Mouse (Mus musculus): Measurements from ENCODE around the gene Prkcsh. TPM values are rescaled to one million over a fixed set of nuclear protein-coding genes. Genes with fewer than 3 reads are reported as not detected.
A peak's percentile ranks its signal among the peaks of the same experiment; 100 is the strongest.

Gene Prkcsh
- total RNA-seq (2014; fragmentation: Nextera tagmentation) (61.4 and 68.4 TPM in 2 replicates), total RNA-seq (2017) (127 and 144 TPM in 2 replicates)

GRCm38 (mm10) chr9:22002194-22003162 is at the start of gene Prkcsh, which contains the start of gene Ccdc151:
Gene Prkcsh, plus strand, starts transcription at chr9:22002806.
Gene Ccdc151, minus strand, starts transcription at chr9:22002634.
- peak; percentile 93 for ATAC-seq (replicated peaks; ENCODE audit: poor library complexity, severe bottlenecking)

DNA sequence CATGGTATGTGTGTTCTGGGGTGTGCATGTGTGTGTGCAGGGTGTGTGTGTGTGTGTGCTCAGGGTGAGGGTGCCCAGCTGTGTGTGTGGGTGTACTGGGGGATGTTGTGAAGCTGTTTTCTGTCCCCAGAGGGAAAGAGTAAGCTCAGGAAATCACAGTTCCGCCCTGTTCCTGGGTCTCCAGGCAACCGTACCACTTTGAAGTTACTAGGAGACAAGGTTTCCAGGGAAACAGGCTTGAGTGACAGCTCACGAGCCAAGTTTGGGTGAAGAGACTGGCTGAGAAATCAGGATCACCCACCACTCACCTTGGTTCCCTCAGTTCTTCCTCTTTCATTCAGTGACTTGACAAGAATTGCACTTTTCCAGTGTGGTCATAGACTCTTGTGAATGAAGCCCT is 49.0 kb upstream of the Prkcsh start:
- ATAC-seq (replicated peaks; ENCODE audit: poor library complexity, severe bottlenecking) = no peak

GRCm38 (mm10) chr9:21954635-21955034 is 48.0 kb upstream of the Prkcsh start:
- no peak for ATAC-seq (replicated peaks; ENCODE audit: poor library complexity, severe bottlenecking)

GRCm38 (mm10) chr9:21955225-21955569 is 47.4 kb upstream of the Prkcsh start:
- peak; percentile 20 for ATAC-seq (replicated peaks; ENCODE audit: poor library complexity, severe bottlenecking)

GRCm38 (mm10) chr9:21955570-21956281 is 46.9 kb upstream of the Prkcsh start, which contains the start of gene Swsap1:
Gene Swsap1, plus strand, starts transcription at chr9:21955755.
- ATAC-seq (replicated peaks; ENCODE audit: poor library complexity, severe bottlenecking) = peak; percentile 90

DNA sequence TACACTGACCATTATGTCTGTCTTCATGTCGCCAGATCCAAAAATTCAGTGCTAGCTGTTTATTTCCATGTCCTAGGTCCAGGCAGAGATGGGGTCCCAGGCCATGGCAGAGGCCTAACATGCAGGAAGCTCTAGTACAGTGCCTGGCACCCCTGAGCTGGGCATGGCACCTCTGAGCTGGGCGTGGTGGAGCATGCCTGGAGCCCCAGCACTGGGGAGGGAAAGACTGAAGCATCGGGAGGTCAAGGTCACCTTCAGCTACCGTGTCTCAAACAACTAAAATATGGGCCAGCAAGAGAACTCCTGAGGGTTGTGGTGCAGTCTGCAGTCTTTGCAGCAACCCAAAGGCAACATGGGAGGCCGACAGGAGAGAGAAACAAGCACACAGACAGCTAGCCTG is 44.2 kb upstream of the Prkcsh start:
- ATAC-seq (replicated peaks; ENCODE audit: poor library complexity, severe bottlenecking) = no peak

GRCm38 (mm10) chr9:21959244-21959643 is 43.4 kb upstream of the Prkcsh start:
- no peak for ATAC-seq (replicated peaks; ENCODE audit: poor library complexity, severe bottlenecking)

GRCm38 (mm10) chr9:21960135-21960534 is 42.5 kb upstream of the Prkcsh start:
- no peak for ATAC-seq (replicated peaks; ENCODE audit: poor library complexity, severe bottlenecking)

DNA sequence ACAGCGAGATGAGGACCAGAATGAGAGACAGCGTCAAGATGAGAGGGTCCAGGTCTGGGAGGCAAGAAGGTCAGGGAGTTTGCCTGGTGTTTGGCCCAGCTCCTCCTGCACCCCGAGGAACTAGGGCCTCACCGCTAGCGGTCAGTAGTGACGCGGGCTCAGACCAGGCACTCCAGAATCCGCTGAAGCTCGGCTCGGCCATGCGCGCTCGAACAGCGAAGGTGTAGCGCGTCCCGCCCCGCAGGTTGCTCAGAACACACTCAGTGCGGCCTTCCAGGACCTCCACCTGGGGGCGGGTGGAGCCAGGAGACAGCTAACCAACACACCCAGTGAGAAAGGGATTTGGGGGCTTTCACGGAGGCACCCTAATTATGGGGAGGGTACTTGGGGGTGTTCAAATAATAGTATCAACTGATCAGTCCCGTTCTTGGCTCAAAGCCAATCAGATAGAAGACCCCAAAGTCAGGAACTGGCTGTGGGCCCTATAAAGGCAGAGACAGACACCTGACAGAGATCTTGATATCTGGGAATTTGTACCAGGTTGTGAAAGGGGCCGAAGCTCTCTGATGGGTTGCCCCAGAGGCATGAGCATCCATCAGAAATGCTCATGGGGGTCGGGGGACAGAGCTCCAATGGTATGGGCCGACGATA is 41.9 kb upstream of the Prkcsh start:
- ATAC-seq (replicated peaks; ENCODE audit: poor library complexity, severe bottlenecking) = no peak

GRCm38 (mm10) chr9:21961366-21961980 is 41.1 kb upstream of the Prkcsh start:
- peak; percentile 22; the same call in 1 of the 2 replicates for ATAC-seq (replicated peaks; ENCODE audit: poor library complexity, severe bottlenecking)

DNA sequence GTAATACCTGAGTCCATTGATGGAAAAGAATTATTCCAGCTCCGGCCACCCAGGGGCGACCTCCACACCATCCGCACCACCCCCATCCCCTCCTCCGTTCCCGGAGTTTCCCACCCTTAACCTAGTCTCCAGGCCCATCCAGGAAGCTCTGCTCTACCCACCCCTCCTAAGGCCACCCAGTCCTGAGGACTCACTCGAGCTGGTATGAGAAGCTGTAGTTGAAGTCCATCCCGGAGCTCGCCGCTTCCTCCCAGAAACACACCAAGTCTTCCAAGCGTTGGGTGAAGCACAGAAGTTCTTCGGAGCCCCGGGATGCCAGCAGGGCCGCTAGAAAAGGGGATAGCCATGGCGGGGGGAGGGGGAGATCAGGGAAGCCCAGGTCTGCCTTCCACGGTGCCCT is 40.6 kb upstream of the Prkcsh start:
- no peak for ATAC-seq (replicated peaks; ENCODE audit: poor library complexity, severe bottlenecking)

DNA sequence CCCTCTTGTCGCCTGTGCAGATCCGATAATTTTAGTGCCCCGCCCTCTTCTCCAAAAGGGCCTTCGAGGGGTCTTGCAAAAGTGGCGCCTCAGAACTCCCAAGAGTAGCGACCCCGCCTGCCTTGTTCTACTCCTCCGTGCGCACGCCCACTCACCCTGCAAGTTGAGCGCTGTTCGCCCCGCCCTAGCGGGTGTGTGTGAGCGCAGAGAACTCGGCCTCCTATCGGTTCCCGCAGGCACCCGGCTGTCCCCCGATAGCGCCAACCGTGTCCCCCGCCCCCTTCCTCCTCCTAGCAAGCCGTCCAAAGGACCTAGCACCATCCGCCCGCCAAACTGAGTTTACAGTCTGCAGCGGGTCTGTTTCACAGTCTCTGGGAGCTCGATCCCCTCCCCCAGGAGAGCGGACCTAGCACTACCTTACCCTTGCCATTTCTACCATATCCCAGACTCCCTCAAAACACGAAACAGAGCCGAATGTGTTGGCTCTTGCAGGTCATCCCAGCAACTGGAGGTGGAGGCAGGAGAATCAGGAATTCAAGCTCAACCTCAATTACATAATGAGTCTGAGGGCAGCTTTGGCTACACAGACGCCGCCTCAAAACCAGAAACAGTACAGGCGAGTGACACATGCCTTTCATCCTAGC is 40.1 kb upstream of the Prkcsh start:
- peak; percentile 92 for ATAC-seq (replicated peaks; ENCODE audit: poor library complexity, severe bottlenecking)

DNA sequence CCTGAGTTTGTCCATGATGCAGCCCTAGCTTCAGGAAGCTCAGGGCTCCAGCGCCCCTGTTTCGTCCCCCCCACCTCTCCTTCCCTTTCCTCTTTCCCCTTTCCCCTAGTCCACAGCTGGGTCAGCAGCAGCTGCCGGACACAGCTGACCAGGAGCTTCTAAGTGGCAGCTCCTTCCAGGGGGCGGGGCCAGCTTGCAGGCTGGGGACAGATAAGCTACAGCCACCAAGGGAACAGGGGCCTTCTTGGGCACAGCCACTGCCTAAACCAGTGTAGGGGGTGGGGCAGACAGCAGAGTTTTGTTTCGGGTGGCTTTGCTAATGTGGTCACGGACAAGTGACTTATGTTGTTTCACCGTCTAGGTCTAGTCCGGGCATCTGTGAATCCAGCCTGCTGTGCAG is 39.2 kb upstream of the Prkcsh start, which contains the start of gene Epor:
Gene Epor, minus strand, starts transcription at position 90 of the 400 bp plus-strand sequence.
- peak; percentile 9; the same call in 1 of the 2 replicates for ATAC-seq (replicated peaks; ENCODE audit: poor library complexity, severe bottlenecking)

DNA sequence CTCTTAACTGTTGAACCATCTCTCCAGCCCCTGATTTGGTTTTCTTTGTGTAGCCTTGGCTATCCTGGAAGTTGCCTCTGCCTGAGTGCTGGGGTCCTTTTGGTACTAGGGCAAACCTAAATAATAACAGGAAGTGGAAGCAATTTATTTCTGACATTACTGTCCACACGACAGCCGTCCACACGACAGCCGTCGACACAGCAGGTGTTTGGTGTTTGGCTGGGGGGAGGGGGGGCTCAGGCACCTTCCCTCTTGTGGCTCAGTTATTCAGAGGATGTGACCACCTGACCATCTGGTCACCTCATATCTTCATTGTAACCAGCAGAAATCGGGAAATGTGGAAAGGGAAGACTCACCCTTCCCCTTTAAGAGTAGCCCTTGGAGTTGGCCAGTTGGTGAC is 33.7 kb upstream of the Prkcsh start:
- no peak; the same call in 1 of the 2 replicates for ATAC-seq (replicated peaks; ENCODE audit: poor library complexity, severe bottlenecking)

DNA sequence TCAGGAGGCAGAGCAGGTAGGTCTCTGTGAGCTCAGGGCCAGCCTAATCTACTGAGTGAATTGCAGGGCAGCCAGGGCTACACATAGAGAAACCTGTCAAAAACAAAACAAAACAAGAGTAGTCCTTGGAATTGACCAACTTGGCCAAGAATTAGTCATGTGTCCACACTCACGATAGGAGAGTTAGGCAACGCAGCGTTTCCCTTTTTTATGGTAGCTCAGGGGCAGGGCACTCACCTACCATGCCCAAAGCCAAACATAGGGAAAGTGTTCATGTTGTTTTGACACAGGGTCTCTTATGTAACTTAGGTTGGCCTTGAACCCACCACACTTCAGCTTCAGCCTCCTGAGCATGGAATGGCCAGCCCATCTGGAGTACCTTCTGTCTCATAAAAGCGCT is 33.3 kb upstream of the Prkcsh start:
- peak; percentile 79 for ATAC-seq (replicated peaks; ENCODE audit: poor library complexity, severe bottlenecking)

DNA sequence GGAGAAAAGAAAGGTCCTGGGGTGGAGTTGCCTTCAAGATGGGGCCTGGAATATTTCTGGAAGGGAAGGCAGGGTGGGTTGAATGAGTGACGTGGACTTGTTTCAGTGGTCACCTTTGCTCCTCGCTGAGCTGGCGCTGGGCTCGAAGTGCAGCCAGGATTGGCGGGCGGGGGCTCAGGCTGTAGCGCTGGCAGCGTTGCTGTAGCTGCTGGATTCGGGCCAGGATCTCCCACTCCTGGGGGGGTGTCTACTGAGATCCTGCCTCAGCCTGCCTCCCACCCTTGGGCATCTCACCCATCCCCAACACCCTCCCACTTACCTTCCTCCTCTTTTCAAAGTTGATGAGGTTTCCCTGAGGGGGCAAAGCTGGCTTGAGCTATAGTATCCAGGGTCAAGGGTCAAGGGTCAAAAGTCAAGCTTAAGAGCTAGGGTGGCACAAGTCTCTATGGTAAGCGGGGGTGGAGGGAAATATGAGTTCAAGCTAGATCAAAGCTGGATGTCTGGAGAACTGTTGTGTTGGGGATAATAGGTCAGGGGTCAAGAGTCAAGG is 25.9 kb upstream of the Prkcsh start:
- ATAC-seq (replicated peaks; ENCODE audit: poor library complexity, severe bottlenecking) = no peak

- no peak for ATAC-seq (replicated peaks; ENCODE audit: poor library complexity, severe bottlenecking)
Measured at GRCm38 (mm10) chr9:21977331-21977730, 25.3 kb upstream of the Prkcsh start.

DNA sequence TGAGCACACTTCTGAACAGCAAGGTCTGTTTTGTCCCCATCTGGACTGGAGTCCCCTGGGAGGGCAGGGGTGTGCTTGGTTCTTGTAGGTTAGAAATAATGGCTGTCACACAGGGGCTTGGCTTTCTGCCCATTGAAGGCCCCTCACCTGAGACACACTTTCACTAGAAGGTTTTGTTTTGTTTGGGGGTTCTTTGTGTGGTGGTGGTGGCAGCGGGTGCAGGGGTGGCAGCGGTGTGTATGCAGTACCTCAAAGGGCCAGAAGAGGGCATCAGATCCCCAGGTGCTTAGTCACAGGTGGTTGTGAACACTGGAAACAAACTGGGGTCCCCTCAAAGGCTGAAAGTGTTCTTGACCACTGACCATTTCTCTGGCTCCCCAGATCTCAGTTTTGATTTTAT is 24.6 kb upstream of the Prkcsh start:
- peak; percentile 75 for ATAC-seq (replicated peaks; ENCODE audit: poor library complexity, severe bottlenecking)

- ATAC-seq (replicated peaks; ENCODE audit: poor library complexity, severe bottlenecking) = no peak
Measured at GRCm38 (mm10) chr9:21978398-21979128, 24.0 kb upstream of the Prkcsh start.

Measured in granulocyte monocyte progenitor cell, adult 5-6 weeks (primary cell).